In the genomic region with DNA sequence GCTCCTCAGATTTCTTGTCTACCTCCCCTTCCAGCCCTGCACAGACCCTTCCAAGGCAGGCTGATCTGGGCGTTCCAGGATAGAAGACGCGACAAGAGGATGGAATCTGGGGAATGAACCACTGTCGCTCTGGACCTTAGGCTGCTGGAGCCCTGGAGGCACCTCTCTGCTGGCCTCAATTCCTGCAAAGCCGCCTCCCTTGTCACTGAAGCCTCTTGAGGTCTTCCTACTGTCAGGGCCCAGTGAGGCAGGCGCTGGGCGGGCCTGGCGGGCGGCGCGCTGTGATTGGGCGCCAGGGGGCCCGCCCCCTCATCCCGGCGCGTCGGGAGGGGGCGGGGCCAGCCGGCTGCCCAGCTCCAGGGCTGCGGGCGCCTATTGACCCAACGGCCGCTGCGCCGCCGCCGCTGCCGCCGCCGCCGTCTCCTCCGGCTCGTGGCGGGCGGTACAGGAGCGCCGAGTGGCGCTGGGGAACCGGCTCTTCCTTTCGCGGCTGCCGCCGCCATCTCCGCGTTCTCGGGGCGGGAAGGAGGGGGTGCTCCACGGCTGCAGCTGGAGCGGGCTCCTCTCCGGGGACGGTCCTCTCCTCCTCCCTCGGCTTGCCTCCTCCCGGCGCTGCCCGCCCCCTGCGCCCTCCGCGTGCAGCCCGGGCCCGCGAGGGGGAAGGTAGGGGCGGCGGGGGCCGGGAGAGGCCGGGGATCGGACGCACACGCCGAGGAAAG, we compare ENCODE assay signal across 8 mouse cellular contexts. TPM values are rescaled to one million over a fixed set of nuclear protein-coding genes. Genes with fewer than 3 reads are reported as not detected.
DNase-seq lines count a peak whose midpoint lies in the region; ATAC-seq and TF ChIP-seq lines count a peak whose summit lies in the region.

A gene (plus strand): TSS at position 365 of the 719 bp plus-strand sequence.

- H3K9me3 ChIP-seq in kidney, embryonic 14.5 days (ENCODE audit: control insufficient read depth, low read length), result no peaks in the 10 kb centered on the region
- H3K9me3 ChIP-seq in limb, embryonic 14.5 days (ENCODE audit: control insufficient read depth, low read length), result no peaks in the 10 kb centered on the region
- no peaks in the 10 kb centered on the region for H3K9me3 ChIP-seq in midbrain, embryonic 16.5 days (replicated peaks; ENCODE audit: control insufficient read depth, low read length, poor library complexity, severe bottlenecking)

- peak within 1 kb of the TSS; percentile 94 for H3K4me2 ChIP-seq in kidney, embryonic 14.5 days (replicated peaks; ENCODE audit: low read depth, low read length)
- H3K4me2 ChIP-seq in limb, embryonic 14.5 days (replicated peaks; ENCODE audit: low read depth, low read length, severe bottlenecking), result peak within 1 kb of the TSS; percentile 91
- H3K4me2 ChIP-seq in midbrain, embryonic 16.5 days (ENCODE audit: low read length), result peak within 1 kb of the TSS; percentile 91

- ATAC-seq in kidney, embryonic 14.5 days (ENCODE audit: low FRiP score, low TSS enrichment), result peak; percentile 93
- peak; percentile 93 for ATAC-seq in limb, embryonic 14.5 days (ENCODE audit: low FRiP score, low read depth)
- ATAC-seq in midbrain, embryonic 16.5 days, result peak; percentile 98

- H3K27me3 ChIP-seq in kidney, embryonic 14.5 days (ENCODE audit: control insufficient read depth, insufficient read depth, low read length), result no peaks in the 10 kb centered on the region
- H3K27me3 ChIP-seq in limb, embryonic 14.5 days (ENCODE audit: control insufficient read depth, insufficient read depth, low read length), result no peaks in the 10 kb centered on the region
- no peaks in the 10 kb centered on the region for H3K27me3 ChIP-seq in midbrain, embryonic 16.5 days (ENCODE audit: control insufficient read depth, insufficient read depth, low read depth, low read length)
- no peaks in the 10 kb centered on the region for H3K27me3 ChIP-seq in spleen, adult 2 months (ENCODE audit: control insufficient read depth, insufficient read depth, low read length)

- peak within 1 kb of the TSS; percentile 84 for H3K27ac ChIP-seq in embryonic fibroblast, embryonic 13.5 days (ENCODE audit: insufficient read depth, low read length)
- H3K27ac ChIP-seq in kidney, embryonic 14.5 days (ENCODE audit: low read depth, low read length), result peak within 1 kb of the TSS; percentile 93
- peak within 1 kb of the TSS; percentile 92 for H3K27ac ChIP-seq in limb, embryonic 14.5 days (replicated peaks; ENCODE audit: low read depth, low read length)
- H3K27ac ChIP-seq in midbrain, embryonic 16.5 days (ENCODE audit: low read length), result peak within 1 kb of the TSS; percentile 93
- H3K27ac ChIP-seq in spleen, adult 2 months (ENCODE audit: insufficient read depth, low read length), result peak within 1 kb of the TSS; percentile 91

- H3K36me3 ChIP-seq in kidney, embryonic 14.5 days (ENCODE audit: control insufficient read depth, insufficient read depth, low read length), result no peaks in the 10 kb centered on the region
- no peaks in the 10 kb centered on the region for H3K36me3 ChIP-seq in limb, embryonic 14.5 days (ENCODE audit: control insufficient read depth, insufficient read depth, low read length)
- no peaks in the 10 kb centered on the region for H3K36me3 ChIP-seq in midbrain, embryonic 16.5 days (ENCODE audit: control insufficient read depth, insufficient read depth, low read length)
- H3K36me3 ChIP-seq in spleen, adult 2 months (ENCODE audit: control insufficient read depth, insufficient read depth, low read length), result no peaks in the 10 kb centered on the region

- TF ChIP-seq CTCF in embryonic fibroblast, embryonic 13.5 days (IDR thresholded peaks at IDR 0.05; ENCODE audit: borderline replicate concordance, insufficient read depth, low read length), result no peak
- TF ChIP-seq CTCF in spleen, adult 2 months (IDR thresholded peaks at IDR 0.05; ENCODE audit: extremely low read depth, insufficient read depth, insufficient read length, insufficient replicate concordance), result no peak

- H3K9ac ChIP-seq in kidney, embryonic 14.5 days (ENCODE audit: low read depth, low read length), result peak within 1 kb of the TSS; percentile 91
- H3K9ac ChIP-seq in limb, embryonic 14.5 days (ENCODE audit: low read depth, low read length, severe bottlenecking), result peak within 1 kb of the TSS; percentile 93
- H3K9ac ChIP-seq in midbrain, embryonic 16.5 days (ENCODE audit: low read depth, low read length), result peak within 1 kb of the TSS; percentile 90

- peaks cover 2% of the 10 kb centered on the region for H3K4me1 ChIP-seq in embryonic fibroblast, embryonic 13.5 days (ENCODE audit: control insufficient read depth, insufficient read depth, low read length)
- peaks cover 29% of the 10 kb centered on the region for H3K4me1 ChIP-seq in kidney, embryonic 14.5 days (ENCODE audit: control insufficient read depth, insufficient read depth, low read length)
- H3K4me1 ChIP-seq in limb, embryonic 14.5 days (ENCODE audit: control insufficient read depth, insufficient read depth, low read length), result peaks cover 32% of the 10 kb centered on the region
- H3K4me1 ChIP-seq in midbrain, embryonic 16.5 days (ENCODE audit: control insufficient read depth, insufficient read depth, low read length), result peaks cover 24% of the 10 kb centered on the region
- H3K4me1 ChIP-seq in spleen, adult 2 months (ENCODE audit: control insufficient read depth, insufficient read depth, insufficient read length), result peaks cover 13% of the 10 kb centered on the region

- H3K4me3 ChIP-seq in embryonic fibroblast, embryonic 13.5 days (ENCODE audit: insufficient read depth, low read length), result peak within 1 kb of the TSS; percentile 66
- peak within 1 kb of the TSS; percentile 88 for H3K4me3 ChIP-seq in kidney, embryonic 14.5 days (ENCODE audit: low read length)
- peak within 1 kb of the TSS; percentile 93 for H3K4me3 ChIP-seq in limb, embryonic 14.5 days (replicated peaks; ENCODE audit: low read length)
- H3K4me3 ChIP-seq in midbrain, embryonic 16.5 days (ENCODE audit: low read depth, low read length), result peak within 1 kb of the TSS; percentile 95
- H3K4me3 ChIP-seq in spleen, adult 2 months (ENCODE audit: extremely low read depth, insufficient read depth, insufficient read length), result peak within 1 kb of the TSS; percentile 74

- under 1% methylated on average over 56 of the region's 69 CpGs for WGBS in kidney, embryonic 14.5 days
- 0% methylated on average over 13 of the region's 69 CpGs for WGBS in limb, embryonic 14.5 days
- WGBS in midbrain, embryonic 16.5 days, result under 1% methylated on average over 58 of the region's 69 CpGs
- 1% methylated on average over 44 of the region's 69 CpGs for WGBS in spleen, adult 2 months

- TF ChIP-seq POLR2A in embryonic fibroblast, embryonic 13.5 days (IDR thresholded peaks at IDR 0.05; ENCODE audit: low read depth, low read length), result peak; percentile 92
- 0 out of 2 replicates have a peak, but pooled peaks have one; percentile 37 for TF ChIP-seq POLR2A in limb, embryonic 14.5 days (IDR thresholded peaks at IDR 0.05; ENCODE audit: borderline replicate concordance, extremely low read depth, insufficient read depth, insufficient read length)
- peak; percentile 70 for TF ChIP-seq POLR2A in spleen, adult 2 months (IDR thresholded peaks at IDR 0.05; ENCODE audit: low read depth, low read length)

- peak; percentile 84 to 89 for DNase-seq in B cell, adult 2 months
- DNase-seq in brain, adult 2 months (ENCODE audit: low read depth, low spot score), result peak; percentile 93
- peak; percentile 93 for DNase-seq in heart, adult 9 months (ENCODE audit: low spot score in 2 of 2)
- DNase-seq in limb, embryonic 14.5 days (ENCODE audit: low spot score), result peak; percentile 88
- DNase-seq in spleen, adult 2 months (ENCODE audit: low read depth in 1 of 2, low spot score in 2 of 2), result peak; percentile 61 to 86

RNA-seq across cellular contexts. Expression of the gene that starts here (rescaled TPM):
- 109 and 133 TPM in 2 replicates for polyA plus RNA-seq in embryonic fibroblast, embryonic 13.5 days (2011; ENCODE audit: insufficient read length, low read depth, missing spikeins)
- polyA plus RNA-seq in kidney, embryonic 14.5 days (2014; fragmentation: Nextera tagmentation; extraction: Ambion mirVana), result 9.8 and 12.5 TPM in 2 replicates
- polyA plus RNA-seq in limb, embryonic 14.5 days (2012; rRNA removed), result 27.4 and 31.9 TPM in 2 replicates
- 12.5 and 16.1 TPM in 2 replicates for polyA plus RNA-seq in limb, embryonic 14.5 days (2014; fragmentation: Nextera tagmentation; extraction: Ambion mirVana)
- polyA plus RNA-seq in midbrain, embryonic 16.5 days (2015; fragmentation: Nextera tagmentation; extraction: Ambion mirVana), result 5.3 and 6.6 TPM in 2 replicates
- 10.6 and 11.7 TPM in 2 replicates for polyA plus RNA-seq in spleen, adult 2 months (2012; rRNA removed)

Comparison
In these comparisons a context has a peak if more than half of its experiments do, and no peak if none do; other contexts are left out.
1. Peak in every context shown above with its lines: DNase-seq, ATAC-seq, H3K4me3 ChIP-seq and H3K27ac ChIP-seq.
2. POLR2A ChIP-seq: peak in every context shown above with its lines; median percentile 92 in embryonic fibroblast, embryonic 13.5 days; 70 in spleen, adult 2 months; 37 in limb, embryonic 14.5 days.